In the genomic region with DNA sequence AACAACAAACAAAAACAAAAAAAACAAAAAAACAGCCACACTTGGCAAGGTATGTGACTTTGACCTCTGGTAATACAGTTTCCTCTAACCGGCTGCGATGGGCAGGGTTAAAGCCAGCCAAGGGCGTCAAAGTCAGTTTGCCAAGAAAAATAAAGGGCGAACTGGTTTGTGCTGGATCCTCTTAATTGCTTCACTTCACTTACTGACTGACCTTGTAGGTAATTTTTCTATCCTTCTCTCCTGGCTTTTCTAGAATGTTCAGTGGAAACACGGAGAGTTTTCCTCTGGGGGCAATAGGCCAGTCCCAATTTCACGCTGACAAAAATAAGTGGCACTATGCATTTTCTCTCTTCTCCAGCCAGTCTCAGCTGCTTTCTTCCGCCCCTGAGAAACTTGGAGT, we compare ENCODE assay signal across 9 mouse cellular contexts. TPM values are rescaled to one million over a fixed set of nuclear protein-coding genes. Genes with fewer than 3 reads are reported as not detected.
A peak's percentile ranks its signal among the peaks of the same experiment; 100 is the strongest.
DNase-seq lines count a peak whose midpoint lies in the region; ATAC-seq and TF ChIP-seq lines count a peak whose summit lies in the region.
"Had no signal": no experiment of that assay in that cellular context is flagged by ENCODE, and none has a peak within 500 bp of the region (broad histone marks: within the 10 kb centered on the region; RNA-seq: fewer than 3 reads in every experiment).

No protein-coding gene starts in this region.

- ATAC-seq in heart, embryonic 11.5 days (replicated peaks; ENCODE audit: insufficient number of reproducible peaks, low FRiP score, low TSS enrichment), result no peak
- ATAC-seq in kidney, embryonic 14.5 days (ENCODE audit: low FRiP score, low TSS enrichment), result no peak

- H3K9me3 ChIP-seq in heart, embryonic 11.5 days (replicated peaks; ENCODE audit: control insufficient read depth, low read length), result no peaks in the 10 kb centered on the region
- no peaks in the 10 kb centered on the region for H3K9me3 ChIP-seq in kidney, embryonic 14.5 days (ENCODE audit: control insufficient read depth, low read length)
- H3K9me3 ChIP-seq: megakaryocyte, embryonic 14.5 days had no signal

- H3K4me3 ChIP-seq in testis, adult 2 months (ENCODE audit: control insufficient read depth, low read depth, low read length), result no peak overlapping the region
- H3K4me3 ChIP-seq in heart, embryonic 11.5 days (ENCODE audit: low read depth, low read length), result peak overlapping the region; percentile 49
- H3K4me3 ChIP-seq in kidney, embryonic 14.5 days (ENCODE audit: low read length), result peak overlapping the region; percentile 50

- peak overlapping the region; percentile 15; the same call in 1 of the 2 replicates for H3K27ac ChIP-seq in testis, adult 2 months (ENCODE audit: control insufficient read depth, insufficient read depth, low read depth, low read length)
- H3K27ac ChIP-seq in heart, embryonic 11.5 days (ENCODE audit: low read depth, low read length), result peak overlapping the region; percentile 82; the same call in 1 of the 2 replicates
- no peak overlapping the region for H3K27ac ChIP-seq in kidney, embryonic 14.5 days (ENCODE audit: low read depth, low read length)

- no peak for TF ChIP-seq CTCF in testis, adult 2 months (IDR thresholded peaks at IDR 0.05; ENCODE audit: control insufficient read depth, insufficient read depth, insufficient replicate concordance, low read depth, low read length)

- TF ChIP-seq POLR2A in testis, adult 2 months (IDR thresholded peaks at IDR 0.05; ENCODE audit: control insufficient read depth, low read depth, low read length), result no peak

- no peak for DNase-seq in testis, postnatal 14 days (ENCODE audit: low spot score)
- peak; percentile 19 for DNase-seq in lung, postnatal 10 days
- no peak for DNase-seq in frontal cortex, adult 2 months (ENCODE audit: extremely low spot score in 1 of 2, low spot score in 1 of 2)
- DNase-seq in urinary bladder, adult 18-20 months (ENCODE audit: low spot score in 2 of 2), result no peak
- DNase-seq in left cerebral cortex, adult 11 months (ENCODE audit: low spot score), result no peak

- H3K36me3 ChIP-seq in testis, adult 2 months (ENCODE audit: control insufficient read depth, insufficient read depth, low read length), result no peaks in the 10 kb centered on the region
- H3K36me3 ChIP-seq in heart, embryonic 11.5 days (ENCODE audit: control insufficient read depth, insufficient read depth, low read length), result no peaks in the 10 kb centered on the region
- H3K36me3 ChIP-seq in kidney, embryonic 14.5 days (ENCODE audit: control insufficient read depth, insufficient read depth, low read length), result no peaks in the 10 kb centered on the region

- 38% methylated on average over 7 of the region's 7 CpGs for WGBS in heart, embryonic 11.5 days (ENCODE audit: insufficient replicate concordance)
- WGBS in kidney, embryonic 14.5 days, result 20% methylated on average over 7 of the region's 7 CpGs

- no peaks in the 10 kb centered on the region for H3K27me3 ChIP-seq in testis, adult 2 months (ENCODE audit: control insufficient read depth, insufficient read depth, low read length)
- H3K27me3 ChIP-seq in heart, embryonic 11.5 days (ENCODE audit: control insufficient read depth, insufficient read depth, low read length), result no peaks in the 10 kb centered on the region
- H3K27me3 ChIP-seq in kidney, embryonic 14.5 days (ENCODE audit: control insufficient read depth, insufficient read depth, low read length), result no peaks in the 10 kb centered on the region

- peak overlapping the region; percentile 85 for H3K4me2 ChIP-seq in heart, embryonic 11.5 days
- H3K4me2 ChIP-seq in kidney, embryonic 14.5 days (replicated peaks; ENCODE audit: low read depth, low read length), result peak overlapping the region; percentile 92

- no peaks in the 10 kb centered on the region; the same call in 1 of the 2 replicates for H3K4me1 ChIP-seq in testis, adult 2 months (ENCODE audit: control insufficient read depth, insufficient read depth, low read length)
- H3K4me1 ChIP-seq in heart, embryonic 11.5 days (ENCODE audit: control insufficient read depth, insufficient read depth, low read length), result peaks cover 25% of the 10 kb centered on the region
- peaks cover 12% of the 10 kb centered on the region for H3K4me1 ChIP-seq in kidney, embryonic 14.5 days (ENCODE audit: control insufficient read depth, insufficient read depth, low read length)

- H3K9ac ChIP-seq in heart, embryonic 11.5 days (ENCODE audit: low read depth, low read length), result peak overlapping the region; percentile 58; the same call in 1 of the 2 replicates
- H3K9ac ChIP-seq in kidney, embryonic 14.5 days (ENCODE audit: low read depth, low read length), result no peak overlapping the region

RNA-seq across cellular contexts. Expression of a gene that starts 35.8 kb away (rescaled TPM):
- polyA plus RNA-seq in testis, adult 2 months (2012; rRNA removed), result 0.43 and 0.69 TPM in 2 replicates
- not detected in 2 replicates for polyA plus RNA-seq in heart, embryonic 11.5 days (2014; fragmentation: Nextera tagmentation; extraction: Ambion mirVana)
- not detected in 2 replicates for polyA plus RNA-seq in kidney, embryonic 14.5 days (2014; fragmentation: Nextera tagmentation; extraction: Ambion mirVana)
- polyA plus RNA-seq in frontal cortex, adult 2 months (2012; rRNA removed), result not detected in 2 replicates
